Mouse (Mus musculus): ENCODE results near the gene Atp6v1g3. TPM values are rescaled to one million over a fixed set of nuclear protein-coding genes. Genes with fewer than 3 reads are reported as not detected.

Gene Atp6v1g3
- polyA plus RNA-seq, 1 experiment from 2014 or later = not detected

GRCm38 (mm10) chr1:138294487-138294886, 20.9 kb downstream of the Atp6v1g3 start:
- Histone ChIP-seq H3K36me3 (no peaks in the 10 kb centered on the region), H3K4me2 (no peak overlapping the region)
- WGBS (ENCODE audit: insufficient replicate concordance) = 64% methylated on average over 5 of the region's 5 CpGs

GRCm38 (mm10) chr1:138298156-138298555, 24.6 kb downstream of the Atp6v1g3 start:
- 49% methylated on average over 2 of the region's 2 CpGs for WGBS (ENCODE audit: insufficient replicate concordance)
- no peaks in the 10 kb centered on the region for H3K36me3 ChIP-seq

More at GRCm38 (mm10) chr1:138294487-138294886, 20.9 kb downstream of the Atp6v1g3 start:
- Histone ChIP-seq H3K9me3 (replicated peaks) (no peaks in the 10 kb centered on the region), H3K27ac (no peak overlapping the region), H3K9ac (no peak overlapping the region), H3K4me3 (no peak overlapping the region), H3K4me1 (no peaks in the 10 kb centered on the region), H3K27me3 (replicated peaks) (no peaks in the 10 kb centered on the region)
- no peak for ATAC-seq

GRCm38 (mm10) chr1:138299576-138299975, 26.0 kb downstream of the Atp6v1g3 start:
- no peak for ATAC-seq
- Histone ChIP-seq H3K36me3 (no peaks in the 10 kb centered on the region), H3K4me2 (no peak overlapping the region), H3K4me3 (no peak overlapping the region), H3K4me1 (no peaks in the 10 kb centered on the region), H3K27ac (no peak overlapping the region), H3K27me3 (replicated peaks) (no peaks in the 10 kb centered on the region), H3K9me3 (replicated peaks) (no peaks in the 10 kb centered on the region), H3K9ac (no peak overlapping the region)
- WGBS (ENCODE audit: insufficient replicate concordance) = 15% methylated on average over 4 of the region's 4 CpGs

More at GRCm38 (mm10) chr1:138298156-138298555, 24.6 kb downstream of the Atp6v1g3 start:
- Histone ChIP-seq H3K9ac (no peak overlapping the region), H3K4me3 (no peak overlapping the region), H3K9me3 (replicated peaks) (no peaks in the 10 kb centered on the region), H3K4me2 (no peak overlapping the region), H3K27me3 (replicated peaks) (no peaks in the 10 kb centered on the region), H3K27ac (no peak overlapping the region), H3K4me1 (no peaks in the 10 kb centered on the region)
- ATAC-seq = no peak

- 68% methylated on average over 5 of the region's 5 CpGs for WGBS (ENCODE audit: insufficient replicate concordance)
- Histone ChIP-seq H3K4me1 (no peaks in the 10 kb centered on the region), H3K9ac (no peak overlapping the region), H3K36me3 (no peaks in the 10 kb centered on the region), H3K27ac (no peak overlapping the region), H3K9me3 (replicated peaks) (no peaks in the 10 kb centered on the region), H3K4me2 (no peak overlapping the region), H3K4me3 (no peak overlapping the region), H3K27me3 (replicated peaks) (no peaks in the 10 kb centered on the region)
- no peak for ATAC-seq
These were observed 28.4 kb downstream of the Atp6v1g3 start for GRCm38 (mm10) chr1:138301920-138302319.

GRCm38 (mm10) chr1:138302756-138303155, 29.2 kb downstream of the Atp6v1g3 start:
- Histone ChIP-seq H3K9ac (no peak overlapping the region), H3K4me2 (no peak overlapping the region), H3K4me1 (no peaks in the 10 kb centered on the region), H3K27me3 (replicated peaks) (no peaks in the 10 kb centered on the region), H3K36me3 (no peaks in the 10 kb centered on the region), H3K27ac (no peak overlapping the region), H3K4me3 (no peak overlapping the region), H3K9me3 (replicated peaks) (no peaks in the 10 kb centered on the region)
- no peak for ATAC-seq
- 69% methylated on average over 2 of the region's 2 CpGs for WGBS (ENCODE audit: insufficient replicate concordance)

- H3K4me3 ChIP-seq = no peak overlapping the region
- H3K9me3 ChIP-seq (replicated peaks) = no peaks in the 10 kb centered on the region
- ATAC-seq = no peak
- no peak overlapping the region for H3K4me2 ChIP-seq
- no peak overlapping the region for H3K27ac ChIP-seq
- H3K4me1 ChIP-seq = no peaks in the 10 kb centered on the region
- H3K9ac ChIP-seq = no peak overlapping the region
- 45% methylated on average over 1 of the region's 1 CpGs for WGBS (ENCODE audit: insufficient replicate concordance)
- no peaks in the 10 kb centered on the region for H3K36me3 ChIP-seq
- H3K27me3 ChIP-seq (replicated peaks) = no peaks in the 10 kb centered on the region
These were observed 29.8 kb downstream of the Atp6v1g3 start for GRCm38 (mm10) chr1:138303296-138303695.

- Histone ChIP-seq H3K4me1 (no peaks in the 10 kb centered on the region), H3K4me3 (no peak overlapping the region), H3K9ac (no peak overlapping the region), H3K36me3 (no peaks in the 10 kb centered on the region), H3K27me3 (replicated peaks) (no peaks in the 10 kb centered on the region), H3K27ac (no peak overlapping the region), H3K9me3 (replicated peaks) (no peaks in the 10 kb centered on the region), H3K4me2 (no peak overlapping the region)
- ATAC-seq = no peak
- WGBS (ENCODE audit: insufficient replicate concordance) = 61% methylated on average over 8 of the region's 8 CpGs
These were observed 30.8 kb downstream of the Atp6v1g3 start for GRCm38 (mm10) chr1:138304141-138304915.

GRCm38 (mm10) chr1:138322657-138323056, 49.1 kb downstream of the Atp6v1g3 start:
- Histone ChIP-seq H3K27ac (no peak overlapping the region), H3K4me3 (no peak overlapping the region), H3K9me3 (replicated peaks) (no peaks in the 10 kb centered on the region), H3K4me1 (no peaks in the 10 kb centered on the region), H3K4me2 (no peak overlapping the region), H3K9ac (no peak overlapping the region), H3K27me3 (replicated peaks) (no peaks in the 10 kb centered on the region), H3K36me3 (no peaks in the 10 kb centered on the region)
- ATAC-seq = no peak
- 47% methylated on average over 3 of the region's 3 CpGs for WGBS (ENCODE audit: insufficient replicate concordance)

GRCm38 (mm10) chr1:138323076-138323630, 49.6 kb downstream of the Atp6v1g3 start:
- Histone ChIP-seq H3K9ac (no peak overlapping the region), H3K4me1 (no peaks in the 10 kb centered on the region), H3K9me3 (replicated peaks) (no peaks in the 10 kb centered on the region), H3K36me3 (no peaks in the 10 kb centered on the region), H3K27ac (no peak overlapping the region), H3K27me3 (replicated peaks) (no peaks in the 10 kb centered on the region), H3K4me3 (no peak overlapping the region), H3K4me2 (no peak overlapping the region)
- no peak for ATAC-seq
- WGBS (ENCODE audit: insufficient replicate concordance) = 64% methylated on average over 4 of the region's 4 CpGs

- Histone ChIP-seq H3K4me3 (no peak overlapping the region), H3K9me3 (replicated peaks) (no peaks in the 10 kb centered on the region), H3K36me3 (no peaks in the 10 kb centered on the region), H3K9ac (no peak overlapping the region), H3K27ac (no peak overlapping the region), H3K4me2 (no peak overlapping the region), H3K4me1 (no peaks in the 10 kb centered on the region), H3K27me3 (replicated peaks) (no peaks in the 10 kb centered on the region)
- ATAC-seq = no peak
- 72% methylated on average over 4 of the region's 4 CpGs for WGBS (ENCODE audit: insufficient replicate concordance)
These were observed 52.6 kb downstream of the Atp6v1g3 start for GRCm38 (mm10) chr1:138326091-138326490.

GRCm38 (mm10) chr1:138326566-138326965, 53.0 kb downstream of the Atp6v1g3 start:
- ATAC-seq = no peak
- H3K27ac ChIP-seq = no peak overlapping the region
- no peaks in the 10 kb centered on the region for H3K36me3 ChIP-seq
- H3K9me3 ChIP-seq (replicated peaks) = no peaks in the 10 kb centered on the region
- 51% methylated on average over 2 of the region's 2 CpGs for WGBS (ENCODE audit: insufficient replicate concordance)
- no peaks in the 10 kb centered on the region for H3K27me3 ChIP-seq (replicated peaks)
- no peak overlapping the region for H3K4me2 ChIP-seq
- H3K9ac ChIP-seq = no peak overlapping the region
- no peaks in the 10 kb centered on the region for H3K4me1 ChIP-seq
- H3K4me3 ChIP-seq = no peak overlapping the region

GRCm38 (mm10) chr1:138327466-138328245, 54.1 kb downstream of the Atp6v1g3 start:
- 52% methylated on average over 18 of the region's 18 CpGs for WGBS (ENCODE audit: insufficient replicate concordance)
- no peak overlapping the region for H3K4me2 ChIP-seq

More at GRCm38 (mm10) chr1:138327466-138328245, 54.1 kb downstream of the Atp6v1g3 start:
- Histone ChIP-seq H3K27ac (no peak overlapping the region), H3K9ac (no peak overlapping the region), H3K4me1 (no peaks in the 10 kb centered on the region), H3K9me3 (replicated peaks) (no peaks in the 10 kb centered on the region), H3K27me3 (replicated peaks) (no peaks in the 10 kb centered on the region), H3K4me3 (no peak overlapping the region), H3K36me3 (no peaks in the 10 kb centered on the region)
- no peak for ATAC-seq

Data from liver, embryonic 12.5 days (tissue).